Mouse (Mus musculus): ENCODE data around the gene Csnk1g2.
"Not testable (repeated sequence)": the region's sequence is repeated elsewhere in the genome, so short reads cannot be mapped to it uniquely, and the experiment has no call there.

The Csnk1g2 gene

DNA sequence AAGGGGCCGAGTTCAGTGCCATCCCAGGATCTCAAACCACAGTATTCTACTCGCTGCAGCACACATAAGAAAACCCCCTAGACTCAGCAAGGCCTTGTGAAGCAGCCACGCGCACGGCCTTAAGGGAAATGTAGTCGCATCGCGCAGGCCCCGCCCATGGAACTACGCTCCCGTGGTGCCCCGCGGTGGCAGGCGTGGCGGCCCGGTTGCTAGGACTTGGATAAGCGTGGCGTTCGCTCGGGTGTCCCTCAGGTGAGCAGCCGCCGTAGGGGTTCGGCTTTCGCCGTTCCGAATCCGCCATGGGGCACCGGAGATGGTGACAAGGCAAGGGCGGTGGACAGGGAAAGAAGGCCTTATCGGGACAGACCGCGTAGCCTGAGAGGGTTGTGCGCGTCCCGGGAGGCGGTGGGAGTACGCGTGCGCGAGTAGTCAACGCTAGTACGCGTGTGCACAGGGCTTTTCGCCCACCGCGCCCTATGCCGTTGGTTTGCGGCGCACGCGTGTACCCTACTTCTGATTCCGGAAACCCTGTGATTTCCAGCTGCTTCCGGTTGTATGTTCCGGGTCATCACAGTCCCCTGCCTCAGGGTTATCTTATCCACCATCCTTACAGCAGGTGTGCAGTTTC lies 19.8 kb upstream of the Csnk1g2 start, which contains the start of the genes Scamp4 and Adat3:
Gene Scamp4, plus strand, starts transcription at position 175 of the 628 bp plus-strand sequence.
Gene Adat3, plus strand, starts transcription at position 183 of the 628 bp plus-strand sequence.
- DNase-seq (ENCODE audit: low read depth) = peak; percentile 95

DNA sequence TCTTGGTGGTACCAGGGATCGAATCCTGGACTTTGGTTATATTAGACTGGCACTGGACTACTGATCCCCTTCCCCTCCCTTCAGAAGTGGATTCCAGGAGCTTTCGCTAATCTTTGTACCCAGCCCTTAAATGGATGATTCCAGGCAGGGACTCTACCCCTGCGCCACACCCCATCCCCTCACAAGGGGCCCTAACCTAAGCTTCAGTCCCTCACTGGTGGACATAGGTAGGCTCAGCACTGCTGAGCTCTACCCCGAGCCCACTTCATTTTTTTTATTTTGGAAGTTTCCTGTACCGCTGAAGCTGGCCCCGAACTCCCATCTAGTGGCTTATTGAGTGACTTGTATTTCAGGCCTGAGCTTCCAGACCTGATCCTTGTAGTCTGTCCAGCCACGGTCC lies 19.3 kb upstream of the Csnk1g2 start:
- no peak for DNase-seq (ENCODE audit: low read depth)

DNA sequence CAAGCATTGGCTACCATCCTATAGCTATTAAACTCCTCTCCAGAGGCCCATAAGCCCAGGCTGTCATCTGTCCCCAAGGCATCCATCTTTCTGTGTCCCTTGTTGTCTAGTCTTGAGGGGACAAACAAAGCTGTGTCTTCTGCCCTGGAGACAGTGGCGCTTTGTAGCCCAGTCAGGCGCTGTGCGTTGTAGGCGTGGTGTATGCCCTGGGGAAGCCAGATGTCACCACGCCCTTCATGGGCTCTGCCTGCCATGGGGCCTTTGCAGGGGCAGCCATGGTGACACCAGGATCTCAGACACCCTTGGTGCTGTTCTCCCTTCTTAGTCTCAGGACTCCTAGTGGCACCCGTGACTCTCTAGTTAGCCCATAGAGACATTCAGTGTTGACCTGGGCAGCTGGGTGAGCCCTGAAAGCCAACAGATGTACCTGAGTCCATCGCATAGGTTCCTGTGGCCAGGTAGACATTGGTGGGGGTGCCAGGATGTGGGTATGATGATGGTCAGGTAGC lies 18.6 kb upstream of the Csnk1g2 start:
- no peak for DNase-seq (ENCODE audit: low read depth)

DNA sequence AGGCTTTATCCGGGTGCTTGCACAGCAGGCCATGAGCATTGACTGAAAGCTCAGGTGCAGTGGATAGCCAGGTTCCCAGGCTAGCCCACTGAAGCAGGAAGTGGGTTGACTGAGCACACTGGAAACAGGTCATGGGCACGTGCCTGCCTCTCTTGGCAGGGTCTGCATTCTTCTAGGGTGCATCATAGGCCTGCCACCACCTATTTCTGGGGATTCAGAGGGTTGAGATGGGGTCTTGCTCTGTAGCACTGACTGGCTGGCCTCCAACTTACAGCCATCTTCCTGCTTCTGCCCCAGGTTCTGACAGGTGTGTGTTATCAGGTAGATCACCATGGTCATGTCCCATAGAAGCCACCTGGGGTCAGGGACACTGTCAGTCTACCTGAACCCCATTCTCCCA lies 17.6 kb upstream of the Csnk1g2 start:
- no peak for DNase-seq (ENCODE audit: low read depth)

DNA sequence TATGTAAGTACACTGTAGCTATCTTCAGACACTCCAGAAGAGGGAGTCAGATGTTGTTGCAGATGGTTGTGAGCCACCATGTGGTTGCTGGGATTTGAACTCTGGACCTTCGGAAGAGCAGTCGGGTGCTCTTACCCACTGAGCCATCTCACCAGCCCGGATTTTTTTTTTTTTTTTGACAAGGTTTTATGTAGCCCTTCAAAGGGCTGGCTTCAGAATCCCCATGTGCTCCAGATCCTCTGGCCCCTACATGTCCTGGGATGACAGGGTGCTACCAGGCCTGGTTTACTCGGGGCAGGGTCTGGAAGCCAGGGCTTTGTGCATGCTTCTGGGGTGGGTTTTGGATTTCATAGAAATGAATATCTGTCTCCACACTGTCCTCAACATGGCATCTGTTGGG lies 16.9 kb upstream of the Csnk1g2 start, which contains the start of gene Gm49322:
Gene Gm49322, plus strand, starts transcription at position 301 of the 400 bp plus-strand sequence.
- DNase-seq (ENCODE audit: low read depth) = not testable (repeated sequence)

GRCm38 (mm10) chr10:80606306-80606705 lies 16.3 kb upstream of the Csnk1g2 start:
- DNase-seq (ENCODE audit: low read depth) = no peak

GRCm38 (mm10) chr10:80606737-80607350 lies 15.8 kb upstream of the Csnk1g2 start:
- DNase-seq (ENCODE audit: low read depth) = no peak

DNA sequence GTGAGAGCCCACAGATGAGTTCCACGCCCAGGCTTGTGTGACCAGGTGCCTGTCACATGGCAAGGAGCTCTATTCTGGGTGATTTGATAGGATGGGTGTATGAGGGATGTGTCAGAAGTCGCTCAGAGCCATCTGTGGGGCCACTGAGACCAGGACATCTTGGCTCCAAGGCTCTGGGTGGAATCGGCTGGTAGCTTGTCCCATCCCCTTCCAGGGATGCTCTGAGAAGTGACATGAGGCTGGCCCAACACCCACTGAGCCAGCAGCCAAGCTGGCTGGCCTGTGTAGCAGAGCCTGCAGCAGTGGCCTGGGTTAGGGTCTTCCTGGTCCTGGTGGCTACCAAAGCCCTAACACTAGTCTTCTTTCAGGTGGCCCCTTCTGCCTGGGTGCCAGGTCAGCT lies 14.2 kb upstream of the Csnk1g2 start:
- no peak for DNase-seq (ENCODE audit: low read depth)

DNA sequence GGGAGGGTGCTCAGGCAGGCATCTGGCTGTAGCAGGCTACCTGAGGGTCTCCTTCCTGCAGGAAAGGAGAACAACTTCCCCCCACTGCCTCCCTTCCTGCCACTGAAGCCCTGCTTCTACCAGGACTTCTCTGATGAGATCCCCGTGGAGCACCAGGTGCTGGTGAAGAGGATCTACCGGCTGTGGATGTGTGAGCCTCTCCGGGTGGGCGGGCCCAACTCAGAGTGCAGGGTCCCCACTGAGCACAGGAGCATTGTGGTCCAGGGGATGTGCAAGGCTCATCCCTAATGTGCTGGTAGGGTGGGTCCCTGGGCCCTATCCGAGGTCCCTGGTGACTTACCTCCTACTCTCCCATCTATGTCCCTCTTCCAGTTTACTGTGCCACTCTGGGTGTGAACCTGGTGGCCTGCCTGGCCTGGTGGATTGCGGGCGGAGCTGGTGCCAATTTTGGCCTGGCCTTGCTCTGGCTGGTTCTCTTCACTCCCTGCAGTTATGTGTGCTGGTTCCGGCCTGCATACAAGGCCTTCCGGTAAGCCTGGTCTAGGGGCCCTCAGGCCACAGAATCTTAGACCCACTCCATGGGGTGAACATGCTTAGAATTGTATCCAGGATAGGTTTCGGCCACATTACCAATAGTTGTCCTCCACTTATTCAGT lies 13.2 kb upstream of the Csnk1g2 start:
- DNase-seq (ENCODE audit: low read depth) = no peak

DNA sequence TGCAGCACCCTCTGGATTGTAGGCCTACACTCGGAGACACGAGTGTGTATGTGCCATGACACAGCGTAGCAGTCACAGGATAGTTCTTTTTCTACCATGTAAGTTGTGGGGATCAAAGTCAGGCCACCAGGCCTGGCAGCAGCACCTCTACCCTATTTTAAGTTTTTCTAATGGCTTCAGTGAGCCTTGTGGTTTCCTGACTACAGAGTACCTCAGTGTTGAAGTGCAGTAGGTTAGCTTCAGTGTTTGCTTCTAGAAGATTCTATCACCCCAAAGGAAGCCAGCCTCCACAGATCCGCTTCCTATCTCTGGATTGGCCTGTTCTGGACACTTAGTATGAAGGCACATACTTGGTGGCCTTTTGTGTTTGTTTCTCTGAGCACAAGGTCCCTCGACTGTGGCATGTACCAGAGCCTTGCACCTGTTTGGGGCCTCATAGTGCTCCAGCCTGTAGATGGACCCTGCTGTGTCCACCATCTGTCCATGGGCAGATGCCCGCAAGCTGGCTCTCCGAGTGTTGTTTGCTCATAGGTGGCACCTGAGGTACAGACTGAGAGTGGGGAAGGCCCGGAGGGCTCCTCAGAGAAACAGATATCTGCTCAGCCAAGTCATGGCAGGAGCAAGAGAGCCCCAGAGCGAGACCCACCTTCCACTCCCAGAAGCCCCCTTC lies 12.4 kb upstream of the Csnk1g2 start:
- DNase-seq (ENCODE audit: low read depth) = peak; percentile 21

GRCm38 (mm10) chr10:80611024-80611423 lies 11.6 kb upstream of the Csnk1g2 start:
- peak; percentile 76 for DNase-seq (ENCODE audit: low read depth)

DNA sequence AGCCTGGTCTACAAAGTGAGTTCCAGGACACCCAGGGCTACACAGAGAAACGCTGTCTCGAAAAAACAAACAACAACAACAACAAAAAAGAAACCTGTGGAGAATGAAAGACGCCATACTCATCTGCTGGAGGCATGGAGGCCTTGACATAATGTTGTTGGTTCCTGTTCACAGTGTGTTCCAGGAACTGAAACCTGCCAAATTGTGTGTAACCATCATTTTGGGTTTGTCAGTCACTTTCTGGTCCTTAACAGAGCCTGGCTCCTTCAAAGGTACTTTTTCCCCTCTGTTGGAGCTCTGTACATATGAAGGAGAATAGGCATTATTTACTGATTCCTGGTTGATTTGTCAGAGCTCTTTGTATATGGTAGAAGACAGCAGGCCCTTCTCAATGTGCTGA lies 10.7 kb upstream of the Csnk1g2 start:
- no peak for DNase-seq (ENCODE audit: low read depth)

GRCm38 (mm10) chr10:80613821-80614220 lies 8.8 kb upstream of the Csnk1g2 start:
- no peak for DNase-seq (ENCODE audit: low read depth)

- DNase-seq (ENCODE audit: low read depth) = no peak
These were observed 8.3 kb upstream of the Csnk1g2 start for GRCm38 (mm10) chr10:80614351-80614750.

GRCm38 (mm10) chr10:80618181-80618580 lies 4.5 kb upstream of the Csnk1g2 start:
- DNase-seq (ENCODE audit: low read depth) = peak; percentile 82

DNA sequence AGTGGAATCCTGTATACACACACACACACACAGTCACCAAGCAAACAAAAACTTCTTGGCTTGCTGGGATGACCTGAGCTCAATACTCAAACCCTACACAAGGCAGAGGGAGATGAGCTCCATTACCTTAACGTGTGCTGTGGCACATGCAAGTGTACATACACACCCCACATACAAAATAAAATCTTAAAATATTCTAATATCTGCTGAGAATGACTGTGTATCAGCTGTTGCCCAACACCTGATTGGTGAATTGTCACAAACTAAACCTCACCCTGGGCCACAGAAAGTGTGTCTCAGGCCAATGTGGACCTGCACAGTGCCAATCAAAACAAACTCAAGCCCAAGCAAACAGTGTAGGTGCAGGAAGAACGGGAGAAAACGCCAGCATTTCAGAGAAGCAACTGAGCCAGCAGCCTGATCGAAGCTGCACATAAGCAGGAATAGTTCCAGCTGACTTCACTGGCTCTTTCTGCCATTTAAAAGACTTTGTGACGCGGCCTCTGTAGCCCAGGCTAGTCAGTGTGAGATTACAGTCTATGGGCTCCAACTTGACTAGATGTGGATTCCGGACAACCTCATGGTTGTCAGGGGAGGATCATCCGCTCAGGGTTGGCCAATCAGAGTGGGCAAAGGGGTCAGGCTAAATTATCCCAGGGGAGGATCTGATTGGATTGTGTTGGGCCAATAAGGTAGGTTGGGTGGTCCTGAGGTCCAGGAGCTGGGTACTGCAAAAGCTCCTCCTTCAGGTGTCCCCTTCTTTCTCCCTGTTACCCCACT lies 3.0 kb upstream of the Csnk1g2 start:
- DNase-seq (ENCODE audit: low read depth) = no peak

- DNase-seq (ENCODE audit: low read depth) = no peak
These were observed 2.3 kb upstream of the Csnk1g2 start for GRCm38 (mm10) chr10:80620365-80620764.

- DNase-seq (ENCODE audit: low read depth) = no peak
These were observed 1.6 kb upstream of the Csnk1g2 start for GRCm38 (mm10) chr10:80620796-80621689.

DNA sequence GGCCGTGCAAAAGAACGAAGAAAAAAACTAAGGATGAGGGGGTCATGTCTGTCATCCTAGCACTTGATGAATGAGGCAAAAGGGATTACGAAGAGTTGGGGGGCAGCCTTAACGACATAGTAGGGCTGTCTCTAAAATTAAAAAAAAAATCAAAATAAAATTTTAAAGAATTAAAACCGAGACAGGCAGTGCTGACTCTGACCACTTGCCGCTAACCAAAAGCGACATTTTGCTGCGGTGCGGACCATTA lies 1.0 kb upstream of the Csnk1g2 start:
- no peak for DNase-seq (ENCODE audit: low read depth)

DNA sequence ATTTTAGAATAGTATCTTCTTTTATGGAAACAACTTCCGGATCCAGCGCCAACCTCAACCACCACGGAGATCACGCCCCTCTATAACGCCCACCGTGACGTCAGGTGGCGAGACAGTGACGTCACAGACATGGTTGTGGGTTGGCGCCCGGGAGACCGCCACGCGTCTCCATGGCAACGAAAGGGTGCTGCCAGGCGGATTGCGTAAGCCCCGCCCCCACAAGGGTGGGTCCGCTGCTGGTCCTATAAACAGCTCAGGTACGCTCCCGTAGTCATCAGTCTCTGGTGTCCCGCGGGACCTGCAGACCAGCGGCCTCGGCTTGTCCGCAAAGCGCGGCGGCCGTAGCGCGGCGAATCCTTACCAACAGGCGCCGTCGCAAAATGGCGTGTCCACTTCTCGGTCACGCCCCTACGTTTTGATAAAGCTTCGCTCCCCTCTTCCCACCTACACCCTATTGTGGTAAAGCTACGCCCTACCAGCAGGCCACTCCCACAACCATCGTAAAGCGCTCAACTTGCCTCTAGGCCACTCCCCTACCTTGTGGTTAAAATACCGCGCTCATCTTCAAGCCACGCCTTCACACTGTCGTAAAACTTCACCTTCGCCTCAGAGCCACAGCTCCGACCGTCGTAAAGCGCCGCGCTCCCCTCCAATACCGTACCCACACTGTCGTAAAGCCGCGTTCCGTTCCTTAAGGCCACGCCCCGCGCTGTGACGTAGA lies 538 bp upstream of the Csnk1g2 start:
- peak; percentile 100 for DNase-seq (ENCODE audit: low read depth)

Data from 416B (cell line).